Mouse (Mus musculus): ENCODE measurements around the gene Dok4.
A peak's percentile ranks its signal among the peaks of the same experiment; 100 is the strongest.
"Not testable (repeated sequence)": the region's sequence is repeated elsewhere in the genome, so short reads cannot be mapped to it uniquely, and the experiment has no call there.

Gene Dok4

GRCm38 (mm10) chr8:94841183-94841582, 34.9 kb downstream of the Dok4 start:
- no peak for DNase-seq (ENCODE audit: low spot score in 2 of 2)

GRCm38 (mm10) chr8:94838600-94838999, 37.5 kb downstream of the Dok4 start:
- peak in 1 of 2 experiments; percentile 79 for DNase-seq (ENCODE audit: low spot score in 2 of 2)

GRCm38 (mm10) chr8:94837662-94838574, 38.2 kb downstream of the Dok4 start, which contains the start of the genes Coq9 and Ciapin1:
TSS of gene Coq9 (plus strand) at chr8:94838321.
TSS of gene Ciapin1 (minus strand) at chr8:94838358.
- DNase-seq (ENCODE audit: low spot score in 2 of 2), result peak; percentile 90 to 95

GRCm38 (mm10) chr8:94836456-94837240, 39.5 kb downstream of the Dok4 start:
- no peak for DNase-seq (ENCODE audit: low spot score in 2 of 2)

- DNase-seq (ENCODE audit: low spot score in 2 of 2), result not testable (repeated sequence)
Measured at GRCm38 (mm10) chr8:94835751-94836150, 40.4 kb downstream of the Dok4 start.

GRCm38 (mm10) chr8:94833901-94834405, 42.2 kb downstream of the Dok4 start:
- not testable (repeated sequence) for DNase-seq (ENCODE audit: low spot score in 2 of 2)

- DNase-seq (ENCODE audit: low spot score in 2 of 2), result no peak
Measured at GRCm38 (mm10) chr8:94828284-94828683, 47.8 kb downstream of the Dok4 start.

- DNase-seq (ENCODE audit: low spot score in 2 of 2), result no peak
Measured at GRCm38 (mm10) chr8:94826210-94826609, 49.9 kb downstream of the Dok4 start.

- DNase-seq (ENCODE audit: low spot score in 2 of 2), result no peak
Measured at GRCm38 (mm10) chr8:94825170-94825569, 51.0 kb downstream of the Dok4 start.

- peak; percentile 43 to 73 for DNase-seq (ENCODE audit: low spot score in 2 of 2)
Measured at GRCm38 (mm10) chr8:94822637-94823560, 53.2 kb downstream of the Dok4 start.

- DNase-seq (ENCODE audit: low spot score in 2 of 2), result no peak
Measured at GRCm38 (mm10) chr8:94821381-94821780, 54.7 kb downstream of the Dok4 start.

GRCm38 (mm10) chr8:94820553-94820952, 55.6 kb downstream of the Dok4 start:
- no peak for DNase-seq (ENCODE audit: low spot score in 2 of 2)

- no peak for DNase-seq (ENCODE audit: low spot score in 2 of 2)
Measured at GRCm38 (mm10) chr8:94819671-94820179, 56.4 kb downstream of the Dok4 start.

- no peak for DNase-seq (ENCODE audit: low spot score in 2 of 2)
Measured at GRCm38 (mm10) chr8:94817933-94818332, 58.2 kb downstream of the Dok4 start.

GRCm38 (mm10) chr8:94814556-94814955, 61.6 kb downstream of the Dok4 start:
- no peak for DNase-seq (ENCODE audit: low spot score in 2 of 2)

Measured in frontal cortex, postnatal 36 days (tissue).